Mouse (Mus musculus) liver, embryonic 14.5 days (tissue): Measurements from ENCODE around the gene Agpat4.

Experiments used
- CTCF ChIP-seq: IDR thresholded peaks from 2 replicates; pipeline ENCODE4 v1.5.1; 2016; ENCODE audit warnings: antibody characterized with exemption, low read depth, control low read depth
- EP300 ChIP-seq: IDR thresholded peaks from 2 replicates; pipeline ENCODE4 v1.6.1; 2016; ENCODE audit warnings: antibody characterized with exemption, low read depth

DNA sequence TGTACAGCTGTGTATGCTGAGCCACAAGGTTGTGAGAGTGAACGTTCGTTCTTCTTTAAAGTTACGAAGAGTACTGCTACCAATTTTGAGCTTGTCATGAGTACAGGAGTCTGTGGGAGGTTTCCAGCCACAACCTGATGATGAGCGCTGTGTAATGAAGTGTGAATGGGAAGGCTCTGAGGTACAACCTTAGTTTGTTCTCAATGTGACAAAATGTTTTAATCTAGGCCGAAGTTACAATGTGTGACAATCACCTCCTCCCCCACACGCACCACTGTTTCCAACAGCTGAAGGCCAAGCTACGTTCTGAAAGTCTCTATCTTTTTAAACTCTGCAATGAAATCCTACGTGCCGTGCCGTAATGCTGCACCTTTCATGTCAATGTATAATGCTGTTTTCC lies 16.2 kb upstream of the Agpat4 start:
- no peak for TF ChIP-seq CTCF
- TF ChIP-seq EP300 = no peak
